Mouse (Mus musculus): ENCODE measurements around the gene Map3k20. TPM values are rescaled to one million over a fixed set of nuclear protein-coding genes. Genes with fewer than 3 reads are reported as not detected.

Gene Map3k20
- polyA plus RNA-seq, 1 experiment from 2014 or later: 7.3 TPM

- Histone ChIP-seq H3K4me3 (no peak overlapping the region), H3K27ac (replicated peaks) (no peak overlapping the region), H3K36me3 (replicated peaks) (no peaks in the 10 kb centered on the region), H3K4me1 (peaks cover 6% of the 10 kb centered on the region), H3K27me3 (replicated peaks; ENCODE audit: low read depth, poor library complexity, severe bottlenecking) (no peaks in the 10 kb centered on the region), H3K9me3 (no peaks in the 10 kb centered on the region)
- DNase-seq (ENCODE audit: low spot score): no peak
- WGBS: 66% methylated on average over 4 of the region's 4 CpGs
Measured at GRCm38 (mm10) chr2:72332067-72332466, 46.6 kb downstream of the Map3k20 start.

GRCm38 (mm10) chr2:72333210-72333609 is 47.8 kb downstream of the Map3k20 start:
- no peak overlapping the region for H3K27ac ChIP-seq (replicated peaks)
- WGBS: 87% methylated on average over 3 of the region's 3 CpGs
- no peak overlapping the region for H3K4me3 ChIP-seq
- no peaks in the 10 kb centered on the region for H3K9me3 ChIP-seq
- no peaks in the 10 kb centered on the region for H3K36me3 ChIP-seq (replicated peaks)
- DNase-seq (ENCODE audit: low spot score): no peak
- H3K27me3 ChIP-seq (replicated peaks; ENCODE audit: low read depth, poor library complexity, severe bottlenecking): no peaks in the 10 kb centered on the region
- H3K4me1 ChIP-seq: no peaks in the 10 kb centered on the region

- WGBS: 86% methylated on average over 3 of the region's 3 CpGs
- Histone ChIP-seq H3K27me3 (replicated peaks; ENCODE audit: low read depth, poor library complexity, severe bottlenecking) (no peaks in the 10 kb centered on the region), H3K4me1 (no peaks in the 10 kb centered on the region), H3K27ac (replicated peaks) (no peak overlapping the region), H3K4me3 (no peak overlapping the region), H3K36me3 (replicated peaks) (no peaks in the 10 kb centered on the region), H3K9me3 (no peaks in the 10 kb centered on the region)
- no peak for DNase-seq (ENCODE audit: low spot score)
Measured at GRCm38 (mm10) chr2:72336840-72337239, 51.4 kb downstream of the Map3k20 start.

GRCm38 (mm10) chr2:72345281-72345680 is 59.8 kb downstream of the Map3k20 start:
- 86% methylated on average over 3 of the region's 3 CpGs for WGBS
- no peak for DNase-seq (ENCODE audit: low spot score)
- no peaks in the 10 kb centered on the region for H3K27me3 ChIP-seq (replicated peaks; ENCODE audit: low read depth, poor library complexity, severe bottlenecking)

GRCm38 (mm10) chr2:72351329-72351728 is 65.9 kb downstream of the Map3k20 start:
- H3K4me1 ChIP-seq: no peaks in the 10 kb centered on the region
- no peak for DNase-seq (ENCODE audit: low spot score)
- H3K27me3 ChIP-seq (replicated peaks; ENCODE audit: low read depth, poor library complexity, severe bottlenecking): no peaks in the 10 kb centered on the region
- no peak overlapping the region for H3K27ac ChIP-seq (replicated peaks)
- no peak overlapping the region for H3K4me3 ChIP-seq
- no peaks in the 10 kb centered on the region for H3K36me3 ChIP-seq (replicated peaks)
- 84% methylated on average over 5 of the region's 5 CpGs for WGBS
- H3K9me3 ChIP-seq: no peaks in the 10 kb centered on the region

More at GRCm38 (mm10) chr2:72345281-72345680, 59.8 kb downstream of the Map3k20 start:
- Histone ChIP-seq H3K4me1 (no peaks in the 10 kb centered on the region), H3K36me3 (replicated peaks) (no peaks in the 10 kb centered on the region), H3K4me3 (no peak overlapping the region), H3K27ac (replicated peaks) (no peak overlapping the region), H3K9me3 (no peaks in the 10 kb centered on the region)

- DNase-seq (ENCODE audit: low spot score): no peak
- no peak overlapping the region for H3K4me3 ChIP-seq
- no peak overlapping the region for H3K27ac ChIP-seq (replicated peaks)
- no peaks in the 10 kb centered on the region for H3K4me1 ChIP-seq
- WGBS: 91% methylated on average over 8 of the region's 8 CpGs
- no peaks in the 10 kb centered on the region for H3K27me3 ChIP-seq (replicated peaks; ENCODE audit: low read depth, poor library complexity, severe bottlenecking)
- H3K36me3 ChIP-seq (replicated peaks): no peaks in the 10 kb centered on the region
- H3K9me3 ChIP-seq: no peaks in the 10 kb centered on the region
Measured at GRCm38 (mm10) chr2:72351776-72352175, 66.3 kb downstream of the Map3k20 start.

GRCm38 (mm10) chr2:72352756-72353155 is 67.3 kb downstream of the Map3k20 start:
- H3K4me3 ChIP-seq: no peak overlapping the region
- no peaks in the 10 kb centered on the region for H3K4me1 ChIP-seq
- H3K9me3 ChIP-seq: no peaks in the 10 kb centered on the region
- no peaks in the 10 kb centered on the region for H3K36me3 ChIP-seq (replicated peaks)
- DNase-seq (ENCODE audit: low spot score): no peak
- H3K27ac ChIP-seq (replicated peaks): no peak overlapping the region
- no peaks in the 10 kb centered on the region for H3K27me3 ChIP-seq (replicated peaks; ENCODE audit: low read depth, poor library complexity, severe bottlenecking)

GRCm38 (mm10) chr2:72356471-72356870 is 71.0 kb downstream of the Map3k20 start:
- 82% methylated on average over 10 of the region's 10 CpGs for WGBS
- Histone ChIP-seq H3K9me3 (no peaks in the 10 kb centered on the region), H3K4me3 (no peak overlapping the region), H3K36me3 (replicated peaks) (no peaks in the 10 kb centered on the region), H3K27ac (replicated peaks) (no peak overlapping the region), H3K27me3 (replicated peaks; ENCODE audit: low read depth, poor library complexity, severe bottlenecking) (no peaks in the 10 kb centered on the region), H3K4me1 (no peaks in the 10 kb centered on the region)
- no peak for DNase-seq (ENCODE audit: low spot score)

GRCm38 (mm10) chr2:72361572-72361971 is 76.1 kb downstream of the Map3k20 start:
- Histone ChIP-seq H3K4me1 (no peaks in the 10 kb centered on the region), H3K36me3 (replicated peaks) (no peaks in the 10 kb centered on the region), H3K27me3 (replicated peaks; ENCODE audit: low read depth, poor library complexity, severe bottlenecking) (no peaks in the 10 kb centered on the region), H3K9me3 (no peaks in the 10 kb centered on the region), H3K27ac (replicated peaks) (no peak overlapping the region), H3K4me3 (no peak overlapping the region)
- DNase-seq (ENCODE audit: low spot score): no peak
- WGBS: 74% methylated on average over 3 of the region's 3 CpGs

- WGBS: 92% methylated on average over 1 of the region's 1 CpGs
- Histone ChIP-seq H3K36me3 (replicated peaks) (no peaks in the 10 kb centered on the region), H3K27me3 (replicated peaks; ENCODE audit: low read depth, poor library complexity, severe bottlenecking) (no peaks in the 10 kb centered on the region), H3K27ac (replicated peaks) (no peak overlapping the region), H3K4me3 (no peak overlapping the region), H3K9me3 (no peaks in the 10 kb centered on the region), H3K4me1 (no peaks in the 10 kb centered on the region)
- DNase-seq (ENCODE audit: low spot score): no peak
Measured at GRCm38 (mm10) chr2:72363449-72363848, 78.0 kb downstream of the Map3k20 start.

- Histone ChIP-seq H3K27ac (replicated peaks) (no peak overlapping the region), H3K4me1 (peaks cover 4% of the 10 kb centered on the region; the same call in 1 of the 2 replicates), H3K36me3 (replicated peaks) (no peaks in the 10 kb centered on the region), H3K9me3 (no peaks in the 10 kb centered on the region), H3K27me3 (replicated peaks; ENCODE audit: low read depth, poor library complexity, severe bottlenecking) (no peaks in the 10 kb centered on the region), H3K4me3 (no peak overlapping the region)
- DNase-seq (ENCODE audit: low spot score): no peak
- WGBS: 76% methylated on average over 7 of the region's 7 CpGs
Measured at GRCm38 (mm10) chr2:72365930-72366329, 80.5 kb downstream of the Map3k20 start.

- Histone ChIP-seq H3K27me3 (replicated peaks; ENCODE audit: low read depth, poor library complexity, severe bottlenecking) (no peaks in the 10 kb centered on the region), H3K4me3 (no peak overlapping the region), H3K9me3 (no peaks in the 10 kb centered on the region), H3K4me1 (peaks cover 4% of the 10 kb centered on the region; the same call in 1 of the 2 replicates), H3K36me3 (replicated peaks) (no peaks in the 10 kb centered on the region), H3K27ac (replicated peaks) (no peak overlapping the region)
- WGBS: 91% methylated on average over 5 of the region's 5 CpGs
- DNase-seq (ENCODE audit: low spot score): no peak
Measured at GRCm38 (mm10) chr2:72366503-72366902, 81.1 kb downstream of the Map3k20 start.

- H3K27ac ChIP-seq (replicated peaks): no peak overlapping the region
- H3K9me3 ChIP-seq: no peaks in the 10 kb centered on the region
- whole genome bisulfite sequencing: 96% methylated on average over 5 of the region's 5 CpGs
- H3K4me1 ChIP-seq: peaks cover 13% of the 10 kb centered on the region
- no peak for DNase-seq (ENCODE audit: low spot score)
- H3K27me3 ChIP-seq (replicated peaks; ENCODE audit: low read depth, poor library complexity, severe bottlenecking): no peaks in the 10 kb centered on the region
- no peak overlapping the region for H3K4me3 ChIP-seq
- 0 out of 2 replicates have a peak, but pooled peaks cover 4% of the 10 kb centered on the region for H3K36me3 ChIP-seq (replicated peaks)
Measured at GRCm38 (mm10) chr2:72367850-72368249, 82.4 kb downstream of the Map3k20 start.

All from embryonic facial prominence, embryonic 10.5 days (tissue).